Mouse (Mus musculus): ENCODE measurements at regions not wholly inside any gene's neighbourhood (a gene's known extent, or its start where the extent isn't known, plus 50 kb on each side); places are given as distances from the start of the nearest gene placed in this dataset.

- DNase-seq (ENCODE audit: low read depth in 1 of 2, low spot score in 2 of 2): no peak
- H3K27me3 ChIP-seq (ENCODE audit: control insufficient read depth, insufficient read depth, low read length): no peaks in the 10 kb centered on the region
- H3K4me1 ChIP-seq (ENCODE audit: control insufficient read depth, insufficient read depth, insufficient read length): 0 out of 2 replicates have a peak, but pooled peaks cover 3% of the 10 kb centered on the region
- no peak overlapping the region for H3K27ac ChIP-seq (ENCODE audit: insufficient read depth, low read length)
- 82% methylated on average over 4 of the region's 4 CpGs for WGBS
- TF ChIP-seq CTCF (IDR thresholded peaks at IDR 0.05; ENCODE audit: extremely low read depth, insufficient read depth, insufficient read length, insufficient replicate concordance) (no peak), POLR2A (IDR thresholded peaks at IDR 0.05; ENCODE audit: low read depth, low read length) (no peak)
- no peak overlapping the region for H3K4me3 ChIP-seq (ENCODE audit: extremely low read depth, insufficient read depth, insufficient read length)
- H3K36me3 ChIP-seq (ENCODE audit: control insufficient read depth, insufficient read depth, low read length): no peaks in the 10 kb centered on the region
Measured at GRCm38 (mm10) chr10:21680789-21681188, 87.8 kb downstream of the 1700020N01Rik start.

- DNase-seq (ENCODE audit: low read depth in 1 of 2, low spot score in 2 of 2): no peak
- 74% methylated on average over 9 of the region's 9 CpGs for WGBS
- no peak overlapping the region for H3K27ac ChIP-seq (ENCODE audit: insufficient read depth, low read length)
- 0 out of 2 replicates have a peak, but pooled peaks cover 3% of the 10 kb centered on the region for H3K4me1 ChIP-seq (ENCODE audit: control insufficient read depth, insufficient read depth, insufficient read length)
- no peak for TF ChIP-seq CTCF (IDR thresholded peaks at IDR 0.05; ENCODE audit: extremely low read depth, insufficient read depth, insufficient read length, insufficient replicate concordance)
- H3K4me3 ChIP-seq (ENCODE audit: extremely low read depth, insufficient read depth, insufficient read length): no peak overlapping the region
- no peaks in the 10 kb centered on the region for H3K36me3 ChIP-seq (ENCODE audit: control insufficient read depth, insufficient read depth, low read length)
- no peaks in the 10 kb centered on the region for H3K27me3 ChIP-seq (ENCODE audit: control insufficient read depth, insufficient read depth, low read length)
Measured at GRCm38 (mm10) chr10:21684286-21685013, 91.5 kb downstream of the 1700020N01Rik start.

- no peak for TF ChIP-seq CTCF (IDR thresholded peaks at IDR 0.05; ENCODE audit: extremely low read depth, insufficient read depth, insufficient read length, insufficient replicate concordance)
- TF ChIP-seq POLR2A (IDR thresholded peaks at IDR 0.05; ENCODE audit: low read depth, low read length): no peak
- DNase-seq (ENCODE audit: low read depth in 1 of 2, low spot score in 2 of 2): peak in 1 of 2 experiments; percentile 46
- no peaks in the 10 kb centered on the region for H3K27me3 ChIP-seq (ENCODE audit: control insufficient read depth, insufficient read depth, low read length)
- no peak overlapping the region for H3K4me3 ChIP-seq (ENCODE audit: extremely low read depth, insufficient read depth, insufficient read length)
- 31% methylated on average over 9 of the region's 9 CpGs for WGBS
- no peak overlapping the region for H3K27ac ChIP-seq (ENCODE audit: insufficient read depth, low read length)
- 0 out of 2 replicates have a peak, but pooled peaks cover 3% of the 10 kb centered on the region for H3K4me1 ChIP-seq (ENCODE audit: control insufficient read depth, insufficient read depth, insufficient read length)
- no peaks in the 10 kb centered on the region for H3K36me3 ChIP-seq (ENCODE audit: control insufficient read depth, insufficient read depth, low read length)
Measured at GRCm38 (mm10) chr10:21685122-21685798, 92.3 kb downstream of the 1700020N01Rik start.

GRCm38 (mm10) chr10:21686060-21686459 lies 93.1 kb downstream of the 1700020N01Rik start:
- no peak for TF ChIP-seq POLR2A (IDR thresholded peaks at IDR 0.05; ENCODE audit: low read depth, low read length)
- TF ChIP-seq CTCF (IDR thresholded peaks at IDR 0.05; ENCODE audit: extremely low read depth, insufficient read depth, insufficient read length, insufficient replicate concordance): no peak
- 60% methylated on average over 9 of the region's 9 CpGs for WGBS

GRCm38 (mm10) chr10:21687484-21687883 lies 94.5 kb downstream of the 1700020N01Rik start:
- no peak for TF ChIP-seq POLR2A (IDR thresholded peaks at IDR 0.05; ENCODE audit: low read depth, low read length)
- TF ChIP-seq CTCF (IDR thresholded peaks at IDR 0.05; ENCODE audit: extremely low read depth, insufficient read depth, insufficient read length, insufficient replicate concordance): no peak
- 0 out of 2 replicates have a peak, but pooled peaks cover 3% of the 10 kb centered on the region for H3K4me1 ChIP-seq (ENCODE audit: control insufficient read depth, insufficient read depth, insufficient read length)
- no peak for DNase-seq (ENCODE audit: low read depth in 1 of 2, low spot score in 2 of 2)
- H3K27me3 ChIP-seq (ENCODE audit: control insufficient read depth, insufficient read depth, low read length): no peaks in the 10 kb centered on the region
- WGBS: 86% methylated on average over 7 of the region's 7 CpGs
- no peaks in the 10 kb centered on the region for H3K36me3 ChIP-seq (ENCODE audit: control insufficient read depth, insufficient read depth, low read length)
- H3K27ac ChIP-seq (ENCODE audit: insufficient read depth, low read length): no peak overlapping the region
- H3K4me3 ChIP-seq (ENCODE audit: extremely low read depth, insufficient read depth, insufficient read length): no peak overlapping the region

More at GRCm38 (mm10) chr10:21686060-21686459, 93.1 kb downstream of the 1700020N01Rik start:
- Histone ChIP-seq H3K36me3 (ENCODE audit: control insufficient read depth, insufficient read depth, low read length) (no peaks in the 10 kb centered on the region), H3K4me1 (ENCODE audit: control insufficient read depth, insufficient read depth, insufficient read length) (0 out of 2 replicates have a peak, but pooled peaks cover 3% of the 10 kb centered on the region), H3K27ac (ENCODE audit: insufficient read depth, low read length) (no peak overlapping the region), H3K4me3 (ENCODE audit: extremely low read depth, insufficient read depth, insufficient read length) (no peak overlapping the region), H3K27me3 (ENCODE audit: control insufficient read depth, insufficient read depth, low read length) (no peaks in the 10 kb centered on the region)
- no peak for DNase-seq (ENCODE audit: low read depth in 1 of 2, low spot score in 2 of 2)

- Histone ChIP-seq H3K27me3 (ENCODE audit: control insufficient read depth, insufficient read depth, low read length) (no peaks in the 10 kb centered on the region), H3K36me3 (ENCODE audit: control insufficient read depth, insufficient read depth, low read length) (no peaks in the 10 kb centered on the region), H3K4me1 (ENCODE audit: control insufficient read depth, insufficient read depth, insufficient read length) (0 out of 2 replicates have a peak, but pooled peaks cover 3% of the 10 kb centered on the region), H3K27ac (ENCODE audit: insufficient read depth, low read length) (no peak overlapping the region), H3K4me3 (ENCODE audit: extremely low read depth, insufficient read depth, insufficient read length) (no peak overlapping the region)
- DNase-seq (ENCODE audit: low read depth in 1 of 2, low spot score in 2 of 2): no peak
- TF ChIP-seq CTCF (IDR thresholded peaks at IDR 0.05; ENCODE audit: extremely low read depth, insufficient read depth, insufficient read length, insufficient replicate concordance) (no peak), POLR2A (IDR thresholded peaks at IDR 0.05; ENCODE audit: low read depth, low read length) (no peak)
- WGBS: 68% methylated on average over 7 of the region's 7 CpGs
Measured at GRCm38 (mm10) chr10:21688513-21688912, 95.6 kb downstream of the 1700020N01Rik start.

Data from spleen, adult 2 months (tissue).